Mouse (Mus musculus): ENCODE measurements around the gene Gm29106.
"Not testable (repeated sequence)": the region's sequence is repeated elsewhere in the genome, so short reads cannot be mapped to it uniquely, and the experiment has no call there.

Gene Gm29106

GRCm38 (mm10) chr1:118176242-118176641 is at the start of gene Gm29106:
Gene Gm29106 (plus strand): TSS chr1:118176542.
- in situ Hi-C loops (cut with MboI, MseI), result not testable (repeated sequence)

GRCm38 (mm10) chr1:118228540-118228939 is 52.2 kb downstream of the Gm29106 start:
- in situ Hi-C loops (cut with MboI, MseI), result no loop called here

GRCm38 (mm10) chr1:118236032-118236431 is 59.7 kb downstream of the Gm29106 start:
- in situ Hi-C loops (cut with MboI, MseI), result loop anchor here in 1 of 2 experiments (5.0 kb wide), 1 partner anchor 1404 kb away; no protein-coding TSS in a partner anchor

All from T-helper 17 cell (primary cell).